Mouse (Mus musculus) myocyte (in vitro differentiated cells): Measurements from ENCODE around the gene Letm1.

Source experiments
- CEBPB ChIP-seq: IDR thresholded peaks from 2 replicates; pipeline ENCODE4 v1.6.1; 2011; ENCODE audit warnings: mild to moderate bottlenecking, moderate library complexity; ENCODE audit not compliant: poor library complexity, insufficient read depth, severe bottlenecking
- E2F4 ChIP-seq: IDR thresholded peaks from one replicate; pipeline ENCODE4 v1.6.1; 2011; ENCODE audit warnings: mild to moderate bottlenecking, control low read depth, moderate library complexity; ENCODE audit not compliant: insufficient read depth
- MAX ChIP-seq: IDR thresholded peaks from one replicate; pipeline ENCODE4 v1.6.1; 2011; ENCODE audit warnings: low read depth, mild to moderate bottlenecking, control low read depth
- MYOD1 ChIP-seq, 3 experiments: IDR thresholded peaks; one replicate each; pipeline ENCODE4 v1.6.1; 2011; ENCODE audit warnings: control low read depth in 2 of 3, low read depth in 2 of 3, mild to moderate bottlenecking in 2 of 3, moderate library complexity in 1 of 3; ENCODE audit not compliant: insufficient read length in 2 of 3, control insufficient read depth in 1 of 3
- MYOG ChIP-seq, 3 experiments: IDR thresholded peaks; one replicate each; pipeline ENCODE4 v1.6.1; 2011; ENCODE audit warnings: control low read depth in 2 of 3, low read depth in 2 of 3, mild to moderate bottlenecking in 2 of 3; ENCODE audit not compliant: insufficient read length in 2 of 3, control insufficient read depth in 1 of 3, insufficient read depth in 1 of 3
- POLR2A ChIP-seq: IDR thresholded peaks from one replicate; pipeline ENCODE4 v1.6.1; 2011; ENCODE audit warnings: low read depth, mild to moderate bottlenecking, control low read depth, moderate library complexity; ENCODE audit not compliant: insufficient read length
- POLR2AphosphoS2 ChIP-seq: IDR thresholded peaks from one replicate; pipeline ENCODE4 v1.6.1; 2011; ENCODE audit warnings: low read depth, control low read depth; ENCODE audit not compliant: insufficient read length
- REST ChIP-seq: IDR thresholded peaks from one replicate; pipeline ENCODE4 v1.6.1; 2011; ENCODE audit warnings: mild to moderate bottlenecking, control low read depth, moderate library complexity; ENCODE audit not compliant: insufficient read depth, insufficient read length
- TCF12 ChIP-seq: IDR thresholded peaks from one replicate; pipeline ENCODE4 v1.6.1; 2011; ENCODE audit warnings: mild to moderate bottlenecking, control low read depth; ENCODE audit not compliant: poor library complexity, insufficient read depth, severe bottlenecking
- USF1 ChIP-seq: IDR thresholded peaks from one replicate; pipeline ENCODE4 v1.6.1; 2011; ENCODE audit warnings: low read depth, mild to moderate bottlenecking, control low read depth, moderate library complexity

DNA sequence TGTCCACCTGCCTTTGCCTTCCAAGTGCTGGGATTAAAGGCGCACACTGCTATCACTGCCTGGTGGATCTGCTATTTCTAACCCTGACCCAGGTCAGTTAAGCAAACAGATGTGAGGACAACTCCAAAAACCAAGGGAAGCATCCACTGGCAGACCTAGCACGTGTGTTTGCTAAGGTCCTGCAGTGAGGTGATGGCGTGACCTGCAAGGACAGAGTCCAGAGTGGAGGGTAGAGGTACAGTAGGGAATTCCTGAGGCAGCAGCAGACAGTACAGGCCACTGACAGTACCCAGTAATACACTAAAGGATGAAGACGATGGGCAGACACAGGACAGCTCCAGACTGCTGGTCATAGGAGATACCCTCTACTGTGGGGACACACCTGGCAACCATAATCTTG lies 42.1 kb downstream of the Letm1 start:
- no peak for TF ChIP-seq USF1
- TF ChIP-seq POLR2AphosphoS2, result no peak
- TF ChIP-seq POLR2A, result no peak
- no peak for TF ChIP-seq TCF12
- no peak for TF ChIP-seq CEBPB
- TF ChIP-seq E2F4, result no peak
- TF ChIP-seq MYOD1 (IDR thresholded peaks at IDR 0.05; ENCODE audit: control insufficient read depth in 1 of 3, insufficient read length in 2 of 3, low read depth in 2 of 3), result no peak
- no peak for TF ChIP-seq MAX
- TF ChIP-seq REST, result no peak
- TF ChIP-seq MYOG (IDR thresholded peaks at IDR 0.05; ENCODE audit: control insufficient read depth in 1 of 3, insufficient read depth in 1 of 3, insufficient read length in 2 of 3, low read depth in 2 of 3), result no peak
